Mouse (Mus musculus) embryonic facial prominence, embryonic 12.5 days (tissue): Measurements from ENCODE around the gene P2ry10b. TPM values are rescaled to one million over a fixed set of nuclear protein-coding genes. Genes with fewer than 3 reads are reported as not detected.

Experiments used
- ATAC-seq: fragments of 200-750 bp; cut with Nextera tagmentation; 2 replicates; pipeline ENCODE4 v1.8.0; 2017; ENCODE audit not compliant: insufficient number of reproducible peaks, insufficient read depth, low FRiP score, low TSS enrichment
- H3K27ac ChIP-seq: fragments of 300-500 bp; sonication (generic); 2 replicates; pipeline ENCODE4 v1.5.1; 2016; ENCODE audit warnings: mild to moderate bottlenecking
- H3K27me3 ChIP-seq: fragments of 300-500 bp; sonication (generic); 2 replicates; pipeline ENCODE4 v1.6.1; 2016; ENCODE audit warnings: mild to moderate bottlenecking, moderate library complexity
- H3K36me3 ChIP-seq: fragments of 300-500 bp; sonication (generic); 2 replicates; pipeline ENCODE4 v1.6.1; 2016; ENCODE audit warnings: mild to moderate bottlenecking
- H3K4me1 ChIP-seq: fragments of 300-500 bp; sonication (generic); 2 replicates; pipeline ENCODE4 v1.6.1; 2016
- H3K4me2 ChIP-seq: fragments of 300-500 bp; sonication (generic); replicated peaks from 2 replicates; pipeline ENCODE4 v1.6.1; 2016; ENCODE audit warnings: mild to moderate bottlenecking, moderate library complexity
- H3K4me3 ChIP-seq: fragments of 300-500 bp; sonication (generic); 2 replicates; pipeline ENCODE4 v1.5.1; 2016; ENCODE audit warnings: mild to moderate bottlenecking
- H3K9ac ChIP-seq: fragments of 300-500 bp; sonication (generic); 2 replicates; pipeline ENCODE4 v1.6.1; 2016; ENCODE audit warnings: mild to moderate bottlenecking, moderate library complexity
- H3K9me3 ChIP-seq: fragments of 300-500 bp; sonication (generic); 2 replicates; pipeline ENCODE4 v1.6.1; 2016; ENCODE audit warnings: mild to moderate bottlenecking, moderate library complexity
- WGBS: fragments of 180-500 bp; shearing (Covaris S2); methylation state at CpG from one replicate; pipeline ENCODE4 v1.1.7; 2016; 5-methylcytosine and 5-hydroxymethylcytosine counted together
- polyA plus RNA-seq: library from polyadenylated mRNA; unstranded; fragments of >200 nt; fragmentation: Nextera tagmentation; extraction: Ambion mirVana; gene quantifications from 2 replicates; pipeline ENCODE4 v1.2.1, GENCODE M21; 2016

Gene P2ry10b
- polyA plus RNA-seq, 1 experiment from 2014 or later, result 1.2 TPM

- 57% methylated on average over 1 of the region's 1 CpGs for WGBS
- ATAC-seq, result no peak
- H3K36me3 ChIP-seq, result no peaks in the 10 kb centered on the region
- no peaks in the 10 kb centered on the region for H3K4me1 ChIP-seq
- no peak overlapping the region for H3K27ac ChIP-seq
- H3K27me3 ChIP-seq, result no peaks in the 10 kb centered on the region
- H3K9ac ChIP-seq, result no peak overlapping the region
- H3K4me3 ChIP-seq, result no peak overlapping the region
- no peak overlapping the region for H3K4me2 ChIP-seq
- no peaks in the 10 kb centered on the region for H3K9me3 ChIP-seq
Measured at GRCm38 (mm10) chrX:107178742-107179141, 30.0 kb downstream of the P2ry10b start.

GRCm38 (mm10) chrX:107217577-107218090 lies 68.9 kb downstream of the P2ry10b start:
- H3K9ac ChIP-seq, result no peak overlapping the region
- WGBS, result 83% methylated on average over 2 of the region's 2 CpGs
- H3K9me3 ChIP-seq, result no peaks in the 10 kb centered on the region
- no peak overlapping the region for H3K4me2 ChIP-seq
- H3K27ac ChIP-seq, result no peak overlapping the region
- H3K27me3 ChIP-seq, result no peaks in the 10 kb centered on the region
- no peaks in the 10 kb centered on the region for H3K36me3 ChIP-seq
- no peak for ATAC-seq
- H3K4me3 ChIP-seq, result no peak overlapping the region
- H3K4me1 ChIP-seq, result no peaks in the 10 kb centered on the region

Other genes with a start within 250 kb of the P2ry10b start
- gene Lpar4, start 228.3 kb upstream of the P2ry10b start, polyA plus RNA-seq, result 30.8 and 32.2 TPM in 2 replicates
- gene P2ry10, start 60.4 kb upstream of the P2ry10b start, polyA plus RNA-seq, result 0.13 and 0.14 TPM in 2 replicates
- 0.04 and 0.13 TPM in 2 replicates for gene Gpr174, start 107.0 kb downstream of the P2ry10b start, polyA plus RNA-seq